Mouse (Mus musculus): ENCODE results near the gene St6gal1. TPM values are rescaled to one million over a fixed set of nuclear protein-coding genes. Genes with fewer than 3 reads are reported as not detected.

The St6gal1 gene
- polyA plus RNA-seq, 1 experiment from 2014 or later: 15.9 TPM

DNA sequence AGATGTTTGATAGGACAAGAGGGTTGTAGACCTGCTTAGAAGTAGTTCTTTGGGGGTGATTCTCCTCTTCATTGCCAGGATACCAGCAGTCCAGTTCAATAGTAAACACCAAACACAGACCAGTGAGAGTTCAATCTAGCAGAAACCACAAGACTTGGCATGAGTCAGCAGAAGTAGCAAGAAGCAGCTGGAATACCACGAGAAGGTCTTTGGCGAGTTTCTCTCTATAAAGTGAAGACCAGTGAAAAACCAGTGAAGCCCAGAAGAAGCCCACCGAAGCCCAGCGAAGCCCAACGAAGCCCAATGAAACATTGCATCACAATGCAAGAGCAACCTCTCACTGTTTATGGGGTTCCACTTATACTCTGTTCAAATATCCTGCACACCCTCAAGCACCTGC is 173.4 kb downstream of the St6gal1 start:
- Histone ChIP-seq H3K4me2 (no peak overlapping the region), H3K9ac (no peak overlapping the region), H3K4me1 (peaks cover 4% of the 10 kb centered on the region; the same call in 1 of the 2 replicates), H3K9me3 (no peaks in the 10 kb centered on the region), H3K36me3 (no peaks in the 10 kb centered on the region), H3K4me3 (no peak overlapping the region), H3K27me3 (replicated peaks) (no peaks in the 10 kb centered on the region), H3K27ac (replicated peaks) (no peak overlapping the region)
- WGBS: 81% methylated on average over 5 of the region's 5 CpGs
- no peak for ATAC-seq (ENCODE audit: extremely low read depth, insufficient number of reproducible peaks, low FRiP score, low TSS enrichment)

DNA sequence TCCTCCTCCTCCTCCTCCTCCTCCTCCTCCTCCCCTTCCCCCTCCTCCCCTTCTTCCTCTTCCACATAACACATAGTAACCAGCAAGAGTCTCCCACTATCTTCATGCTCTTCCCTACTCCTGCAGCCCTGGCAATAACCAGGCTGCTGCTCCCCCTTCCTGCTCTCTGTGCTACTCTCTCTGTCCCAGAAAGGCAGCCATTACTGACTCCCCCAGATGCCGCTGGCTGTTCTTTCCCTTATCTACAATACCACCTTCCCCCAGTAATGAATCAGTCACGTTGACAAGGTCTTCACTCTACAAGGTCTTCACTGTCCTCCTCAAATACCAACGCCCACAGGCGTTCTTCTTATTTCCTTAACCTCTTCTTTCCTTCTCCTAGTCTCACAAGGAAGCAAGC is 176.9 kb downstream of the St6gal1 start:
- no peak for ATAC-seq (ENCODE audit: extremely low read depth, insufficient number of reproducible peaks, low FRiP score, low TSS enrichment)
- no peak overlapping the region for H3K4me2 ChIP-seq
- H3K4me1 ChIP-seq: peaks cover 10% of the 10 kb centered on the region
- H3K9me3 ChIP-seq: no peaks in the 10 kb centered on the region
- no peak overlapping the region for H3K9ac ChIP-seq
- H3K27ac ChIP-seq (replicated peaks): no peak overlapping the region
- H3K27me3 ChIP-seq (replicated peaks): no peaks in the 10 kb centered on the region
- no peaks in the 10 kb centered on the region for H3K36me3 ChIP-seq
- WGBS: 20% methylated on average over 4 of the region's 4 CpGs
- no peak overlapping the region for H3K4me3 ChIP-seq

DNA sequence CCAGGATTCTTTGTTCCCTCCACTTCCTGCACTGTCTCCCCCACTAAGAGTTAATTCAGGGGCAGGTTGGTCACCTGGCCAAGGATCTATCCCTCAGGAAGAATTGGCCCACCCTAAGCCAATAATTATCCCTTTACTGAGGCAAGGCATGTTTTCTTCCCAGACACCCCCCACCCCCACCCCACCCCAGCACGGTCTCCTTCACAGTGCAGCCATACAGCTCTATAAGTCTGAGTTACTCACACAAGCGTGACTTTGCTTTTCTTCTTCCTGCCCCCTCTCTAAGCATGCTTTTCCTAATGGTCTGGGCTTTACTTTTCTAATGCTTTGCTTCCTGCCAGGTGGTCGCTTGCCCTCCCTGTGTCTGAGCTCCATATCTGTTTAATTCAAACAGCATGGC is 177.4 kb downstream of the St6gal1 start:
- Histone ChIP-seq H3K27me3 (replicated peaks) (no peaks in the 10 kb centered on the region), H3K27ac (replicated peaks) (no peak overlapping the region), H3K4me3 (no peak overlapping the region), H3K9ac (no peak overlapping the region), H3K4me2 (no peak overlapping the region), H3K36me3 (no peaks in the 10 kb centered on the region), H3K9me3 (no peaks in the 10 kb centered on the region), H3K4me1 (peaks cover 10% of the 10 kb centered on the region)
- 58% methylated on average over 3 of the region's 3 CpGs for WGBS
- ATAC-seq (ENCODE audit: extremely low read depth, insufficient number of reproducible peaks, low FRiP score, low TSS enrichment): no peak; the same call in 1 of the 2 replicates

DNA sequence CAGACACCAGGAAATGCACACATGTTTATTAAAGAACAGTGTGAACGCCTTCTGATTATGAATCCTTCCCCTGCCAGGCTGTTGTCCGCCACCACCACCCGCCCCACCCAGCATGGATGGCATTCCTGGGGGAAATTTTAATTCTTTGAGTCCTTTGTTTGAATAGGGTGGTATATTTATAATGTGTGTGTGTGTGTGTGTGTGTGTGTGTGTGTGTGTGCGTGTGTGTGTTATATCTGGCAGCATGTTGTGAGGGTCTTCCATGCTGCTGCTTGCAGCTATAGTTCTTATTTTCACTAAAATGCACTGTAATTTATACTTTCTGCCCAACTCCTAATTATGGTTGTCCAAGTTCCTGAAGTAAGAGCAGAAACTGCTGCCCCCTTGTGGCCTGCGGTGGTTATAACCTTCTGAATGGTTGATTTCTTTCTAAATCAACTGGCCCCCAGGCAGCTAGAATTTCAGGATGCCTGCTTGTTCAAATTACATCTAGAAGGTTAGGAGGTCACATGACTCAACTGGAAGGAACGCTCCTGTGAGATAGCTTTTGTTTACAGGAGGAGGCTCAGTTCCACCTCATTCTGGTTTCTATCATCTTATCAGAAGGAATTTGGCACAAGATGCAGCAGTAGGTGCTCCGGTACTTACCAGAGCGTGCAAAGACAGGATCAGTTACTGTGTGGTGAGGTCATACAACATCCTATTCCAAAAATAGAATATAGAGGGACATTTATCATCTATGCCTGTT is 178.6 kb downstream of the St6gal1 start:
- Histone ChIP-seq H3K4me3 (no peak overlapping the region), H3K9ac (peak overlapping the region; percentile 48; the same call in 1 of the 2 replicates), H3K4me1 (peaks cover 10% of the 10 kb centered on the region), H3K9me3 (no peaks in the 10 kb centered on the region), H3K4me2 (no peak overlapping the region), H3K27me3 (replicated peaks) (no peaks in the 10 kb centered on the region), H3K36me3 (no peaks in the 10 kb centered on the region), H3K27ac (replicated peaks) (no peak overlapping the region)
- ATAC-seq (ENCODE audit: extremely low read depth, insufficient number of reproducible peaks, low FRiP score, low TSS enrichment): no peak
- 36% methylated on average over 8 of the region's 8 CpGs for WGBS

Other genes with a start within 250 kb of the St6gal1 start
- not detected in 2 replicates for gene Kng2, start 195.3 kb upstream of the St6gal1 start, polyA plus RNA-seq (2015; fragmentation: Nextera tagmentation; extraction: Ambion mirVana)
- 0.94 and 8.3 TPM in 2 replicates for gene Kng1, start 166.9 kb upstream of the St6gal1 start, polyA plus RNA-seq (2015; fragmentation: Nextera tagmentation; extraction: Ambion mirVana)
- 147 and 163 TPM in 2 replicates for gene Eif4a2, start 117.3 kb upstream of the St6gal1 start, polyA plus RNA-seq (2015; fragmentation: Nextera tagmentation; extraction: Ambion mirVana)
- 93.0 and 96.8 TPM in 2 replicates for gene Rfc4, start 97.0 kb upstream of the St6gal1 start, polyA plus RNA-seq (2015; fragmentation: Nextera tagmentation; extraction: Ambion mirVana)
- gene Adipoq, start 78.2 kb upstream of the St6gal1 start, polyA plus RNA-seq (2015; fragmentation: Nextera tagmentation; extraction: Ambion mirVana): 0.15 TPM in 1 of 2 replicates, not detected in the other
- gene Rtp1, start 204.4 kb downstream of the St6gal1 start, polyA plus RNA-seq (2015; fragmentation: Nextera tagmentation; extraction: Ambion mirVana): not detected in 2 replicates

All from heart, embryonic 13.5 days (tissue).